Mouse (Mus musculus) urinary bladder, postnatal 10 days (tissue): Measurements from ENCODE around the gene Arl5b.

Source experiments
- DNase-seq: peaks from one replicate; pipeline ENCODE4 v3.0.0; 2022; ENCODE audit warnings: low spot score

The Arl5b gene

DNA sequence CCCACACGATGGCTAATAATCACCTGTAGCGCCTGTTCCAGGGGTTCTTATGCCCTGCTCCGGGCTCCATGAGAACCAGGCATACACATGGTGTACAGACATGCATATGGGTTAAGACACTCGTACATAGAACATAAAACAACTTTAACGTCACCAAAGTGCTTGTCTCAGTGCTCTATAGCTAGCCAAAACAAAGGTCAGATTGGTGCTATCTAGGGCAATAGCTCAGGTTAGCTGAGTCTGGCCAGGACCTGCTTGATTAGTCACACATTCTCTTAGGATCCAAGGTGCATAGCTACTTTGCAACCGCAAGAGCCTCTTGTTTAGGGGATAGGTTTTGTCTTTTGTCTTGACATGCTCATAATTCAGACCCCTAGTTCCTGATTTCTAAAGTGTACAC, 63.5 kb downstream of the Arl5b start:
- DNase-seq: no peak

DNA sequence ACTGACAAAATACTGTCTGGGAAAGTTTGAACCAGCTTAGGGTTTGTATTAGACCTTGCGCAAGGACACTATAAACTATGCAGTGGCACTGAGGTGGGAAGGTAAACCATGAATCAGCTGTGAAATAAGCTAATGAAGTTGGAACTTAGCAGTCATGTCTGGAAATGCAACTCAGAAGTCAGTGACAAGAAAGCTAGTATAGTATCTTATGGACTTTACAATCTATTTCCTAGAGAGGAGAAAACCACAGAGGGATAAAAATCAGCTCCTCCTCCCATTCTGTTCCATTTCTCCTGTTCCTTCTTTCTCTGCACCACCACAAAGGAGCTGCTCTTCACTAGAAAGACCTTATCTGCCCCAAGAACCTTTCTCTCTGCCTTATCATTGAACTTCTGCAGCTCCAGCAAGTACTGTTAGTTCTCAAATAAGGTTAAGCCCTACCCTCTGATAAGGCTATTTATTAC, 72.1 kb downstream of the Arl5b start:
- DNase-seq: no peak
